Mouse (Mus musculus) lung, postnatal 0 days (tissue): ENCODE data around the gene Ehd1.

Experiments used
- CTCF ChIP-seq: IDR thresholded peaks from 2 replicates; pipeline ENCODE4 v1.5.1; 2016; ENCODE audit warnings: antibody characterized with exemption, mild to moderate bottlenecking
- EP300 ChIP-seq: IDR thresholded peaks from 2 replicates; pipeline ENCODE4 v1.6.1; 2016; ENCODE audit warnings: antibody characterized with exemption, mild to moderate bottlenecking, control low read depth

DNA sequence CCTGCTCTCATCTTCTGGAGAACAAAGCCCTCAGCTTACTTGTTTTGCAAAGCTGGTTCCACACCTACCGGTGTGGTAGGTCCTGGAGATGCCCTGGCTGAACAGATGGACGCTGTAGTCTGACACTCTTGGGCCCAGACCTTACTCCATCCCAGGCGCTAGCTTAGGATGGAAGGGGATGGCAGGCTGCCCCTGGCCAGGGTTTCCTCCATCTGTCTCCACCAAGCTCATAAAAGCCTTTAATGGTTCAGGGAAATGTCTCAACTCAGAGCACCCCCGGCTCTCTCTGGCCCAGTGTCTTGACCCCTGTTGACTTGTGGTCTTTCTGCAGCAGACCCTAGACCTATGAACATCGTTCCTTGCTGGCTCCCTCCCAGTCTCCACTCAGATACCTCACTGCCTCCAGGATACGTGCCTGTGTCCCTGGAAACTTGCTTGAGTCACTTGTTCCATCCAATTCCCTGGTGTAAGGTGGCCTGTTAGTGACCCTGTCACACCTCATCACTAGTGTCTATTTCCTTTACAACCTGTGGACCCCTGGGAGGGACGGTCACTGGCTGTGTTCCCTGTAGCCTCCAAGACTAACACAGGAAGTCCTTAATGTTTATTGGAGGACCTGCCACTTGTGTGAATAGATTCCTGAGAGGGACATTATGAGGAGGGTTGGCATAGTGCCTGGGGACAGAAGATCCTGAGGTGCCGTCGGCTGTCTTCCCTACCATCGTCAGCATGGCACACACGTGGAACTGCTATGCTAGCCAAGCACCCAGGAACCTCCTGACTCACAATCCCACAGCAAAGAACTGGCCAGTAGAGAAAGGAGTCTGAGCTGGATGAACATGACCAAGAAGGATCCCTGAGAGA is 9.0 kb upstream of the Ehd1 start:
- TF ChIP-seq CTCF (no peak), EP300 (peak; percentile 51)
